Mouse (Mus musculus) E14TG2a.4 (cell line): ENCODE measurements around the gene Calhm3.

Source experiments
- CTCF ChIP-seq: conservative IDR thresholded peaks from 2 replicates; pipeline ENCODE4 v1.5.1; 2014; ENCODE audit warnings: low read length
- NANOG ChIP-seq: IDR thresholded peaks from 2 replicates; pipeline ENCODE4 v1.6.1; 2014; ENCODE audit warnings: borderline replicate concordance, low read length, mixed read lengths
- POU5F1 ChIP-seq: IDR thresholded peaks from 2 replicates; pipeline ENCODE4 v1.6.1; 2014; ENCODE audit warnings: low read length, borderline replicate concordance

DNA sequence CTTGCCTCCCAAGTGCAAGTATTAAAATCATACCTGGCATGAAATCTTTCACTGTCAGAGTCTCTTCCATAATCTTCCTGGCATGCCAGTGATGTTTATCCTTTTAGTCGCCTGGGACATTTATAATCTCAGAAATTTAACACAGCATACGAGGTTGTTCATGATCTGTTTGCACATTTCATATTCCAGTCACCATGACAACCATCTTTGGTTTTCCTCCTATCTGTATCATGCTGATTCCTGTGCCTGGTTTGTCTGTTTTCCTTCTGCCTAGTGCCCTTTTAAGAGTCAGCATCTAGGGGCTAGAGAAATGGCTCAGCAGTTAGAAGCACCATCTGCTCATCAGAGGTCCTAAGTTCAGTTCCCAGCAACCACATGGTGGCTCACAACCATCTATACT lies 38.9 kb downstream of the Calhm3 start:
- TF ChIP-seq CTCF (no peak), POU5F1 (no peak), NANOG (no peak)
